ENCODE assay signal across 17 mouse cellular contexts in the genomic region with DNA sequence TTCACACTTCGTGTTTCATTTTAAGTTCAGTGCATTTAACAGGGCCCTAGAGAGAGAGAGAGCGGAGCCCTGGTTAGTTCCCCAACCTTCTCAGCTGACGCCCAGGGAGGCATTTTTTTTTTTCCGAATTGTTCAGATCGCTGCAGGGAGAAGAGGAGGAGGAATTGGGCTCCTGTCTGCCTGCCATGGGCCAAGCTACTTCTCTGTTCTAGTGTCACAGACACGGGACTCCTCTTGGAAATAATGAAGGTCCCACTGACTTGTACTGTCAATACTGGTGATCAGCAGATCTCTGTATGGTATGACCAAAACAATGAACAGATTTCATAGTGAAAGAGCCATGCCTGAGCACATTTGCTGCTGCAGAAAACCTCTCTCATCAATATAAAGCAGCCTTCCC. TPM values are rescaled to one million over a fixed set of nuclear protein-coding genes. Genes with fewer than 3 reads are reported as not detected.
DNase-seq lines count a peak whose midpoint lies in the region; ATAC-seq and TF ChIP-seq lines count a peak whose summit lies in the region.
"Had no signal": no experiment of that assay in that cellular context is flagged by ENCODE, and none has a peak within 500 bp of the region (broad histone marks: within the 10 kb centered on the region; RNA-seq: fewer than 3 reads in every experiment).

No protein-coding gene starts in this region.

- H3K4me3 ChIP-seq in embryonic facial prominence, embryonic 10.5 days, result no peak overlapping the region; the same call in 1 of the 2 replicates
- peak overlapping the region; percentile 19 for H3K4me3 ChIP-seq in forebrain, postnatal 0 days (ENCODE audit: low read depth, low read length)
- peak overlapping the region; percentile 63 for H3K4me3 ChIP-seq in midbrain, embryonic 13.5 days (replicated peaks)
- H3K4me3 ChIP-seq in kidney, embryonic 15.5 days (replicated peaks), result no peak overlapping the region
- H3K4me3 ChIP-seq: heart, embryonic 13.5 days; limb, embryonic 15.5 days had no signal

- no peaks in the 10 kb centered on the region for H3K9me3 ChIP-seq in embryonic facial prominence, embryonic 10.5 days
- H3K9me3 ChIP-seq in forebrain, postnatal 0 days (ENCODE audit: low read length), result no peaks in the 10 kb centered on the region
- H3K9me3 ChIP-seq in midbrain, embryonic 13.5 days, result no peaks in the 10 kb centered on the region
- H3K9me3 ChIP-seq in kidney, embryonic 15.5 days (replicated peaks), result no peaks in the 10 kb centered on the region
- H3K9me3 ChIP-seq: heart, embryonic 13.5 days; limb, embryonic 15.5 days had no signal

- peak overlapping the region; percentile 71 for H3K9ac ChIP-seq in forebrain, postnatal 0 days
- peak overlapping the region; percentile 72 for H3K9ac ChIP-seq in midbrain, embryonic 13.5 days (replicated peaks)
- no peak overlapping the region for H3K9ac ChIP-seq in kidney, embryonic 15.5 days
- H3K9ac ChIP-seq: heart, embryonic 13.5 days; limb, embryonic 15.5 days had no signal

- WGBS in embryonic facial prominence, embryonic 10.5 days, result 2% methylated on average over 6 of the region's 6 CpGs
- WGBS in forebrain, postnatal 0 days, result 22% methylated on average over 6 of the region's 6 CpGs
- 8% methylated on average over 6 of the region's 6 CpGs for WGBS in midbrain, embryonic 13.5 days
- WGBS in kidney, embryonic 15.5 days, result 4% methylated on average over 6 of the region's 6 CpGs

- DNase-seq in embryo, embryonic 11 days, result peak; percentile 16
- DNase-seq in embryo, embryonic 10 days (ENCODE audit: low spot score), result no peak
- peak; percentile 37 for DNase-seq in embryonic facial prominence, embryonic 10.5 days (ENCODE audit: low spot score)
- DNase-seq in forebrain, postnatal 0 days, result peak; percentile 38
- no peak for DNase-seq in frontal cortex, adult 2 months (ENCODE audit: extremely low spot score in 1 of 2, low spot score in 1 of 2)
- DNase-seq in spleen, postnatal 10 days (ENCODE audit: low spot score in 2 of 2), result no peak
- DNase-seq: cerebellum, postnatal 36 days; kidney, adult 18-20 months; kidney, postnatal 36 days; lung, adult 18-20 months; lung, postnatal 4 days; thymus, adult 2 months had no signal

- ATAC-seq in forebrain, postnatal 0 days, result no peak
- ATAC-seq in midbrain, embryonic 13.5 days, result no peak
- no peak for ATAC-seq in kidney, embryonic 15.5 days (replicated peaks; ENCODE audit: low FRiP score)

- no peaks in the 10 kb centered on the region for H3K36me3 ChIP-seq in embryonic facial prominence, embryonic 10.5 days (replicated peaks)
- no peaks in the 10 kb centered on the region for H3K36me3 ChIP-seq in forebrain, postnatal 0 days (ENCODE audit: insufficient read depth)
- no peaks in the 10 kb centered on the region for H3K36me3 ChIP-seq in midbrain, embryonic 13.5 days
- no peaks in the 10 kb centered on the region for H3K36me3 ChIP-seq in kidney, embryonic 15.5 days
- H3K36me3 ChIP-seq: heart, embryonic 13.5 days; limb, embryonic 15.5 days had no signal

- no peak for TF ChIP-seq CTCF in forebrain, postnatal 0 days (IDR thresholded peaks at IDR 0.05; ENCODE audit: low read depth)

- H3K27me3 ChIP-seq in embryonic facial prominence, embryonic 10.5 days (replicated peaks; ENCODE audit: low read depth, poor library complexity, severe bottlenecking), result peaks cover 100% of the 10 kb centered on the region
- peaks cover 14% of the 10 kb centered on the region; the same call in 1 of the 2 replicates for H3K27me3 ChIP-seq in forebrain, postnatal 0 days (ENCODE audit: insufficient read depth, low read length)
- peaks cover 93% of the 10 kb centered on the region for H3K27me3 ChIP-seq in midbrain, embryonic 13.5 days
- peaks cover 100% of the 10 kb centered on the region for H3K27me3 ChIP-seq in kidney, embryonic 15.5 days

- H3K4me2 ChIP-seq in forebrain, postnatal 0 days (ENCODE audit: low read depth), result peak overlapping the region; percentile 87
- peak overlapping the region; percentile 68 for H3K4me2 ChIP-seq in midbrain, embryonic 13.5 days (replicated peaks)
- H3K4me2 ChIP-seq in kidney, embryonic 15.5 days, result no peak overlapping the region
- H3K4me2 ChIP-seq: heart, embryonic 13.5 days; limb, embryonic 15.5 days had no signal

- peaks cover 47% of the 10 kb centered on the region for H3K4me1 ChIP-seq in embryonic facial prominence, embryonic 10.5 days
- no peaks in the 10 kb centered on the region for H3K4me1 ChIP-seq in forebrain, postnatal 0 days (ENCODE audit: insufficient read depth)
- H3K4me1 ChIP-seq in midbrain, embryonic 13.5 days (replicated peaks), result peaks cover 52% of the 10 kb centered on the region
- H3K4me1 ChIP-seq in kidney, embryonic 15.5 days, result peaks cover 26% of the 10 kb centered on the region

- no peak overlapping the region for H3K27ac ChIP-seq in embryonic facial prominence, embryonic 10.5 days (replicated peaks)
- peak overlapping the region; percentile 85 for H3K27ac ChIP-seq in forebrain, postnatal 0 days (ENCODE audit: low read depth, low read length)
- H3K27ac ChIP-seq in midbrain, embryonic 13.5 days, result peak overlapping the region; percentile 96
- H3K27ac ChIP-seq in kidney, embryonic 15.5 days, result no peak overlapping the region
- H3K27ac ChIP-seq: heart, embryonic 13.5 days; limb, embryonic 15.5 days had no signal

RNA-seq across cellular contexts. Expression of gene Lhx2, which starts 7.3 kb away (rescaled TPM):
- polyA plus RNA-seq in embryonic facial prominence, embryonic 10.5 days (2016; fragmentation: Nextera tagmentation; extraction: Ambion mirVana), result 17.9 and 19.6 TPM in 2 replicates
- total RNA-seq in forebrain, postnatal 0 days (2014; rRNA removed), result 82.8 and 87.6 TPM in 2 replicates
- 43.5 and 45.9 TPM in 2 replicates for polyA plus RNA-seq in forebrain, postnatal 0 days (2015; fragmentation: Nextera tagmentation; extraction: Ambion mirVana)
- polyA plus RNA-seq in midbrain, embryonic 13.5 days (2015; fragmentation: Nextera tagmentation; extraction: Ambion mirVana), result 89.3 and 97.3 TPM in 2 replicates
- polyA plus RNA-seq in kidney, embryonic 15.5 days (2015; fragmentation: Nextera tagmentation; extraction: Ambion mirVana), result 0.10 TPM in 1 of 2 replicates, not detected in the other
- 60.4 and 64.0 TPM in 2 replicates for polyA plus RNA-seq in frontal cortex, adult 2 months (2012; rRNA removed)
- total RNA-seq: hematopoietic stem cell, adult 5-6 weeks had no signal

RNA-seq across cellular contexts. Expression of gene Dennd1a, which starts 59.2 kb away (rescaled TPM):
- 12.2 and 13.7 TPM in 2 replicates for polyA plus RNA-seq in embryonic facial prominence, embryonic 10.5 days (2016; fragmentation: Nextera tagmentation; extraction: Ambion mirVana)
- 39.8 and 52.1 TPM in 2 replicates for total RNA-seq in forebrain, postnatal 0 days (2014; rRNA removed)
- polyA plus RNA-seq in forebrain, postnatal 0 days (2015; fragmentation: Nextera tagmentation; extraction: Ambion mirVana), result 14.1 and 16.7 TPM in 2 replicates
- polyA plus RNA-seq in midbrain, embryonic 13.5 days (2015; fragmentation: Nextera tagmentation; extraction: Ambion mirVana), result 18.2 and 19.5 TPM in 2 replicates
- 16.2 and 16.3 TPM in 2 replicates for polyA plus RNA-seq in kidney, embryonic 15.5 days (2015; fragmentation: Nextera tagmentation; extraction: Ambion mirVana)
- polyA plus RNA-seq in frontal cortex, adult 2 months (2012; rRNA removed), result 44.5 and 47.8 TPM in 2 replicates

Comparison
In these comparisons a context has a peak if more than half of its experiments do, and no peak if none do; other contexts are left out.
1. DNase-seq: peak in embryo, embryonic 11 days (single experiment), embryonic facial prominence, embryonic 10.5 days (single experiment) and forebrain, postnatal 0 days (single experiment); none in embryo, embryonic 10 days (single experiment), frontal cortex, adult 2 months (0 of 2) and spleen, postnatal 10 days (0 of 2).
2. H3K27ac ChIP-seq: peak in forebrain, postnatal 0 days (single experiment) and midbrain, embryonic 13.5 days (single experiment); none in embryonic facial prominence, embryonic 10.5 days (single experiment) and kidney, embryonic 15.5 days (single experiment).
3. H3K4me3 ChIP-seq: peak in forebrain, postnatal 0 days (single experiment) and midbrain, embryonic 13.5 days (single experiment); none in embryonic facial prominence, embryonic 10.5 days (single experiment) and kidney, embryonic 15.5 days (single experiment).
4. RNA of gene Lhx2, which starts 7.3 kb away (polyA plus RNA-seq): 89.3 to 97.3 TPM in midbrain, embryonic 13.5 days, 60.4 to 64.0 TPM in frontal cortex, adult 2 months, 43.5 to 45.9 TPM in forebrain, postnatal 0 days and 17.9 to 19.6 TPM in embryonic facial prominence, embryonic 10.5 days; 0.10 TPM in kidney, embryonic 15.5 days; every median in the first group is over 10 times any median in the second.